In genomic region chr5:64693616-64694015, GRCm38 (mm10) we compare ENCODE assay signal across 33 mouse cellular contexts.
DNase-seq lines count a peak whose midpoint lies in the region; ATAC-seq and TF ChIP-seq lines count a peak whose summit lies in the region.
"Had no signal": no experiment of that assay in that cellular context is flagged by ENCODE, and none has a peak within 500 bp of the region (broad histone marks: within the 10 kb centered on the region; RNA-seq: fewer than 3 reads in every experiment).

No protein-coding gene starts in this region.

- H3K79me2 ChIP-seq in MEL (ENCODE audit: control insufficient read depth, insufficient read depth, low read length, poor library complexity), result no peaks in the 10 kb centered on the region
- no peaks in the 10 kb centered on the region for H3K79me2 ChIP-seq in heart, adult 2 months (replicated peaks; ENCODE audit: control insufficient read depth, insufficient read depth, low read length)

- ATAC-seq in liver, embryonic 13.5 days (ENCODE audit: low read depth), result peak; percentile 61
- ATAC-seq in megakaryocyte, adult 5-6 weeks (ENCODE audit: poor library complexity, severe bottlenecking), result peak; percentile 80
- ATAC-seq: forebrain, embryonic 13.5 days; inflammation-experienced regulatory T-cells, adult 6 months had no signal

- DNase-seq in heart, adult 11 months, result peak; percentile 79
- no peak for DNase-seq in heart, postnatal 10 days
- DNase-seq in MEL (ENCODE audit: low read depth, low spot score), result peak; percentile 54
- no peak for DNase-seq in liver, embryonic 13.5 days
- DNase-seq in left cerebral cortex, postnatal 14 days (ENCODE audit: low spot score in 2 of 2), result no peak
- no peak for DNase-seq in right cerebral cortex, postnatal 14 days
- DNase-seq in heart, adult 2 months, result no peak
- DNase-seq: adrenal gland, postnatal 14 days; cerebellum, adult 11-12 months; cerebellum, postnatal 10 days; gastrocnemius, postnatal 25 days; heart, postnatal 14 days; kidney, adult 11 months; kidney, postnatal 36 days; lung, embryonic 14.5 days; midbrain, embryonic 14.5 days; right cerebral cortex, adult 18-20 months; thymus, adult 18-20 months; thymus, postnatal 25 days had no signal

- no peak for TF ChIP-seq CTCF in MEL (IDR thresholded peaks at IDR 0.05 in 2 of 3, conservative IDR thresholded peaks at IDR 0.05 in 1 of 3; ENCODE audit: control insufficient read depth in 1 of 3, insufficient read depth in 1 of 3, low read depth in 2 of 3, low read length in 3 of 3, poor library complexity in 1 of 3, severe bottlenecking in 1 of 3)
- no peak for TF ChIP-seq CTCF in heart, adult 2 months (IDR thresholded peaks at IDR 0.05)

- H3K9me3 ChIP-seq in MEL (replicated peaks; ENCODE audit: insufficient read depth, low read length), result no peaks in the 10 kb centered on the region
- H3K9me3 ChIP-seq in liver, embryonic 13.5 days (replicated peaks), result no peaks in the 10 kb centered on the region
- H3K9me3 ChIP-seq: forebrain, embryonic 13.5 days; hindbrain, embryonic 10.5 days; hindbrain, embryonic 15.5 days; kidney, embryonic 15.5 days; limb, embryonic 13.5 days; neural tube, embryonic 12.5 days had no signal

- no peak overlapping the region for H3K9ac ChIP-seq in MEL (ENCODE audit: control insufficient read depth, low read depth, low read length, poor library complexity, severe bottlenecking)
- no peak overlapping the region for H3K9ac ChIP-seq in liver, embryonic 13.5 days
- no peak overlapping the region for H3K9ac ChIP-seq in heart, adult 2 months (ENCODE audit: low read depth, low read length)
- H3K9ac ChIP-seq: forebrain, embryonic 13.5 days; heart, embryonic 13.5 days; hindbrain, embryonic 15.5 days; kidney, embryonic 15.5 days; limb, embryonic 13.5 days; lung, embryonic 14.5 days; neural tube, embryonic 12.5 days had no signal

- H3K27me3 ChIP-seq in MEL (ENCODE audit: control insufficient read depth in 1 of 2, insufficient read depth in 2 of 2, low read length in 2 of 2), result no peaks in the 10 kb centered on the region
- H3K27me3 ChIP-seq in liver, embryonic 13.5 days, result no peaks in the 10 kb centered on the region
- no peaks in the 10 kb centered on the region for H3K27me3 ChIP-seq in heart, adult 2 months (ENCODE audit: control insufficient read depth, insufficient read depth, low read length)
- H3K27me3 ChIP-seq: CH12.LX; forebrain, embryonic 13.5 days; heart, embryonic 13.5 days; hindbrain, embryonic 15.5 days; kidney, embryonic 15.5 days; limb, embryonic 13.5 days; megakaryocyte, embryonic 14.5 days; neural tube, embryonic 12.5 days had no signal

- H3K4me1 ChIP-seq in MEL (ENCODE audit: control insufficient read depth in 1 of 2, insufficient read depth in 2 of 2, low read length in 2 of 2), result peaks cover 24 to 32% of the 10 kb centered on the region in 2 experiments
- peaks cover 42% of the 10 kb centered on the region for H3K4me1 ChIP-seq in liver, embryonic 13.5 days (replicated peaks)
- peaks cover 2% of the 10 kb centered on the region; the same call in 1 of the 2 replicates for H3K4me1 ChIP-seq in heart, adult 2 months (ENCODE audit: control insufficient read depth, insufficient read depth, low read length)
- H3K4me1 ChIP-seq: hindbrain, embryonic 15.5 days; limb, embryonic 13.5 days; neural tube, embryonic 12.5 days had no signal

- TF ChIP-seq POLR2A in MEL (IDR thresholded peaks at IDR 0.05; ENCODE audit: control insufficient read depth in 1 of 2, insufficient read depth in 1 of 2, low read depth in 1 of 2, low read length in 2 of 2, poor library complexity in 1 of 2), result no peak; a peak in 1 of 4 replicates
- TF ChIP-seq POLR2A in heart, adult 2 months (IDR thresholded peaks at IDR 0.05; ENCODE audit: insufficient read depth, low read depth, low read length), result no peak

- no peak for TF ChIP-seq RAD21 in MEL (IDR thresholded peaks at IDR 0.05; ENCODE audit: low read depth, low read length)

- TF ChIP-seq EP300 in MEL (IDR thresholded peaks at IDR 0.05; ENCODE audit: low read depth in 1 of 2, low read length in 2 of 2), result peak in 1 of 2 experiments; percentile 35; a peak in 2 of 4 replicates
- no peak for TF ChIP-seq EP300 in heart, adult 2 months (IDR thresholded peaks at IDR 0.05; ENCODE audit: insufficient read depth, low read depth, low read length)

- no peak overlapping the region for H3K4me3 ChIP-seq in MEL (ENCODE audit: control insufficient read depth in 1 of 2, insufficient read depth in 1 of 2, low read depth in 2 of 2, low read length in 2 of 2)
- no peak overlapping the region for H3K4me3 ChIP-seq in liver, embryonic 13.5 days (replicated peaks)
- H3K4me3 ChIP-seq in heart, adult 2 months, result no peak overlapping the region
- H3K4me3 ChIP-seq: forebrain, embryonic 13.5 days; heart, embryonic 13.5 days; hindbrain, embryonic 10.5 days; hindbrain, embryonic 15.5 days; kidney, embryonic 15.5 days; layer of hippocampus, adult 2 months; left cerebral cortex, adult 2 months; limb, embryonic 13.5 days; megakaryocyte, embryonic 14.5 days; myocyte; neural tube, embryonic 12.5 days had no signal

- intact Hi-C loops in heart, postnatal 10 days (cut with DNase I), result no loop called here
- intact Hi-C loops in left cerebral cortex, postnatal 14 days (cut with DNase I), result no loop called here
- intact Hi-C loops in heart, adult 2 months (cut with DNase I), result no loop called here

- H3K36me3 ChIP-seq in MEL (ENCODE audit: control insufficient read depth in 1 of 2, insufficient read depth in 2 of 2, low read length in 2 of 2), result peaks cover 0 to 26% of the 10 kb centered on the region in 2 experiments; a peak in 2 of 4 replicates
- H3K36me3 ChIP-seq in liver, embryonic 13.5 days, result no peaks in the 10 kb centered on the region
- H3K36me3 ChIP-seq in heart, adult 2 months (ENCODE audit: control insufficient read depth, insufficient read depth, low read length), result no peaks in the 10 kb centered on the region
- H3K36me3 ChIP-seq: heart, embryonic 13.5 days; hindbrain, embryonic 10.5 days; hindbrain, embryonic 15.5 days; kidney, embryonic 15.5 days; limb, embryonic 13.5 days; neural tube, embryonic 12.5 days had no signal

- peak overlapping the region; percentile 33; the same call in 1 of the 2 replicates for H3K27ac ChIP-seq in MEL (ENCODE audit: control insufficient read depth, low read depth, low read length)
- H3K27ac ChIP-seq in liver, embryonic 13.5 days, result no peak overlapping the region
- no peak overlapping the region for H3K27ac ChIP-seq in heart, adult 2 months
- H3K27ac ChIP-seq: forebrain, embryonic 13.5 days; heart, embryonic 13.5 days; hindbrain, embryonic 10.5 days; hindbrain, embryonic 15.5 days; kidney, embryonic 15.5 days; layer of hippocampus, adult 2 months; left cerebral cortex, adult 2 months; limb, embryonic 13.5 days; neural tube, embryonic 12.5 days had no signal

- H3K4me2 ChIP-seq in liver, embryonic 13.5 days, result no peak overlapping the region
- H3K4me2 ChIP-seq: forebrain, embryonic 13.5 days; heart, embryonic 13.5 days; hindbrain, embryonic 15.5 days; kidney, embryonic 15.5 days; limb, embryonic 13.5 days; lung, embryonic 14.5 days; neural tube, embryonic 12.5 days had no signal

- 39% methylated on average over 8 of the region's 8 CpGs for WGBS in liver, embryonic 13.5 days (ENCODE audit: insufficient replicate concordance)
- 37% methylated on average over 8 of the region's 8 CpGs for WGBS in heart, adult 2 months

TF ChIP-seq in MEL, 35 proteins besides CTCF, POLR2A, EP300 and RAD21 (continues in another document):
- TF ChIP-seq E2F4 (IDR thresholded peaks at IDR 0.05; ENCODE audit: borderline replicate concordance, low read depth, low read length) (no peak), MYC (IDR thresholded peaks at IDR 0.05; ENCODE audit: low read depth, low read length) (no peak), JUND (IDR thresholded peaks at IDR 0.05; ENCODE audit: low read depth, low read length) (no peak), TAL1 (IDR thresholded peaks at IDR 0.05; ENCODE audit: low read length) (no peak), MAFK (IDR thresholded peaks at IDR 0.05; ENCODE audit: borderline replicate concordance, low read depth, low read length) (no peak), ELF1 (IDR thresholded peaks at IDR 0.05; ENCODE audit: low read depth, low read length) (peak; percentile 56; the same call in 1 of the 2 replicates), RCOR1 (IDR thresholded peaks at IDR 0.05; ENCODE audit: low read depth, low read length) (no peak), ZKSCAN1 (IDR thresholded peaks at IDR 0.05; ENCODE audit: low read depth, low read length) (no peak), GABPA (IDR thresholded peaks at IDR 0.05; ENCODE audit: low read depth, low read length) (no peak), USF2 (IDR thresholded peaks at IDR 0.05; ENCODE audit: borderline replicate concordance in 1 of 2, insufficient read depth in 1 of 2, low read depth in 1 of 2, low read length in 2 of 2) (no peak), MYB (IDR thresholded peaks at IDR 0.05; ENCODE audit: low read depth, low read length) (no peak), ZC3H11A (IDR thresholded peaks at IDR 0.05; ENCODE audit: low read depth, low read length) (no peak), ETS1 (IDR thresholded peaks at IDR 0.05; ENCODE audit: low read depth, low read length) (0 out of 2 replicates have a peak, but pooled peaks have one; percentile 9), NELFE (IDR thresholded peaks at IDR 0.05; ENCODE audit: low read depth, low read length) (no peak), SIN3A (IDR thresholded peaks at IDR 0.05; ENCODE audit: low read length) (no peak), ZNF384 (IDR thresholded peaks at IDR 0.05; ENCODE audit: low read depth, low read length) (no peak), POLR2AphosphoS5 (IDR thresholded peaks at IDR 0.05; ENCODE audit: borderline replicate concordance, low read depth, low read length) (no peak), TCF12 (IDR thresholded peaks at IDR 0.05; ENCODE audit: low read depth, low read length) (0 out of 2 replicates have a peak, but pooled peaks have one; percentile 24), USF1 (IDR thresholded peaks at IDR 0.05; ENCODE audit: low read depth, low read length) (no peak), TBP (IDR thresholded peaks at IDR 0.05; ENCODE audit: low read depth, low read length) (peak; percentile 50; the same call in 1 of the 2 replicates), CHD2 (IDR thresholded peaks at IDR 0.05; ENCODE audit: low read length) (no peak), ZMIZ1 (IDR thresholded peaks at IDR 0.05; ENCODE audit: low read depth, low read length) (no peak), BHLHE40 (IDR thresholded peaks at IDR 0.05; ENCODE audit: borderline replicate concordance, low read depth, low read length) (no peak), HCFC1 (IDR thresholded peaks at IDR 0.05; ENCODE audit: low read depth, low read length) (no peak), MXI1 (IDR thresholded peaks at IDR 0.05; ENCODE audit: low read depth, low read length) (no peak), MAZ (IDR thresholded peaks at IDR 0.05; ENCODE audit: low read depth, low read length) (no peak), NRF1 (IDR thresholded peaks at IDR 0.05; ENCODE audit: insufficient read depth, low read depth, low read length, poor library complexity, severe bottlenecking) (no peak), SMC3 (IDR thresholded peaks at IDR 0.05; ENCODE audit: low read depth, low read length) (no peak)

Comparison
In these comparisons a context has a peak if more than half of its experiments do, and no peak if none do; other contexts are left out.
1. DNase-seq: peak in heart, adult 11 months (single experiment) and MEL (single experiment); none in heart, postnatal 10 days (0 of 2), liver, embryonic 13.5 days (single experiment), left cerebral cortex, postnatal 14 days (0 of 2), right cerebral cortex, postnatal 14 days (single experiment) and heart, adult 2 months (0 of 2).